Mouse (Mus musculus) cerebellum, postnatal 25 days (tissue): ENCODE measurements around the gene Gramd1b.

ENCODE experiments used
- DNase-seq, 2 experiments: peaks; one replicate each; pipeline ENCODE4 v3.0.0; 2021; ENCODE audit warnings: mixed read lengths in 2 of 2

Gramd1b gene

GRCm38 (mm10) chr9:40531027-40531621, at the start of gene Gramd1b:
Gene Gramd1b, minus strand, starts transcription at chr9:40531383.
- DNase-seq = peak; percentile 80

DNA sequence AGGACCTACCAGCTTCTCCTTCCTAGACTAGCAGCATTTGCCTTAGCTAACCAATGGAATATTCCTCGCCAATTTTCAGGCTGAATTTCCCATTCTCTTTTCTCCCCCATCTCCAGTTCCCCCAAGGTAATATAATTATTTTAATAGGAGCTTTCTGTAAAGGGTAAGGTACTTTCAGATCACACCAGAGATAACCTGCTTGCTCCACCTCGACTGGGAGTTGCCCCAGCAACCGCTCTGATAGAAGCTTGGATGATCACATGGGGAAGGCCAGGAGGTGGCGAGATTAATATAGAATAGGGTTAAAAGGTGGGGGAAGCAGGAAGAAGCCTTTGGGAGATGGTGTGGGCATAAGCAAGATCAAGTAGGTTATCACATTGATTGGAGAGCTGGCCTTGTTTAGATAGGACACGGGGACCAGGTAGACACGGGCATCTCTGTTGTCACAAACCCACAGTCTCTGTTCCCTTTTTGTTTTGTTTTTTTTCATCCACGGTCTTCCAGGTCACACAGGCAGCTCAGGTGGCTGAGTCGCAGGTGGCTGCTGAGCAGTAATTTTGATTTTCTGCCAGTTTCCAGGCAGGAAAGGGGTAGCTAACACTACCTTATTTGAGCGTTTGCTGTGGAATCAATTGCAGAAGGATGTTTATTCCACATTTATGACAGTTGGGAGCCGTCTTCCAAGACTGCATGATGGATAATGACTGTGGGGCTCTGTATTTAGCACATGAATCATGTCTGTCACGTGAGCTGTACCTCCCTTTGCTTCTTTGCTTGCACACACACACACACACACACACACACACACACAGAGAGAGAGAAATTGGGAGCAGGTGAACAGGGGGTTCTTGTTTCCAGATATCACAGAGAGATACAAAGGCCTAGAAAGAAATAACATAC, 47.8 kb upstream of the Gramd1b start:
- DNase-seq = peak; percentile 36 to 46

GRCm38 (mm10) chr9:40577132-40577531, 45.9 kb upstream of the Gramd1b start:
- no peak for DNase-seq

GRCm38 (mm10) chr9:40575053-40575985, 44.1 kb upstream of the Gramd1b start:
- peak; percentile 30 to 31 for DNase-seq

DNA sequence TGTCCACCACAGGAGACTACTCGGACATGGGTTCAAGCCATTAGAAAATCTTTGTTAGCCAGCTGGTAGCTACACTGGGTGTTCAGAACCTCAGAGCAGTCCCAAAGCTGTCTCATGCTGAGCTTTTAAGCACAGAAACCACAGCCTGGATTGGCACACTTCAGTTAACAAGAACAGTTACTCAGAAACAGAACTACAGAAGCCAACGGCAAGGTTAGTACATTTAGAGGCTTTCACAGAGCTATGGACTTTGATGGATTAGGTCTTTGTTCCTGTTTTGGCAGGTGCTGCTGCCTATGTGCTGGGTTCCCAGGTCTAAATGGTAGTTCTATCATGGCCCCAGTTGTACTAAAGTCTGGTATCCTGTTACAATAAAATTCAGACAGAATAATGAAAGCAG, 40.1 kb upstream of the Gramd1b start:
- no peak for DNase-seq

- DNase-seq = no peak
Measured at GRCm38 (mm10) chr9:40568070-40568469, 36.9 kb upstream of the Gramd1b start.

- no peak for DNase-seq
Measured at GRCm38 (mm10) chr9:40563750-40564149, 32.6 kb upstream of the Gramd1b start.

- DNase-seq = no peak
Measured at GRCm38 (mm10) chr9:40559646-40560045, 28.5 kb upstream of the Gramd1b start.

DNA sequence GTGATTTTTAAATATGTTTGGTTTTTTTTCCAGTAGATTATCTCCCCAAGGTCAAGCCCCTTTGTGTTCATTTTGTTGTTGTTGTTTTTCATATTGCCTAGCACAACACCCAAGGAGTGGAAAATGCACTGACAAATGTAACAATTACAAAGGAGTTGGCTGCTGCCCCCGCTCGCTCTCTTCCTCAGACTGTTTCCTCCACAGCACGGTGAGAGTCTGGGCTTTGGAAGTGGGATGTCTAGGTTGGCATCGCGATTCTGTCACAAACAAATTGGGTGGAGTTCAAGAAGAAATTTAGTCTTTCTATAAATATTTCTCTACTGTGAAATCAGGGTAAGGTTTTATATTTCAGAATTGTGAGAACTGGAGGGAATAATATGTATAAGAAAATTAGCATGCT, 26.6 kb upstream of the Gramd1b start:
- no peak for DNase-seq

DNA sequence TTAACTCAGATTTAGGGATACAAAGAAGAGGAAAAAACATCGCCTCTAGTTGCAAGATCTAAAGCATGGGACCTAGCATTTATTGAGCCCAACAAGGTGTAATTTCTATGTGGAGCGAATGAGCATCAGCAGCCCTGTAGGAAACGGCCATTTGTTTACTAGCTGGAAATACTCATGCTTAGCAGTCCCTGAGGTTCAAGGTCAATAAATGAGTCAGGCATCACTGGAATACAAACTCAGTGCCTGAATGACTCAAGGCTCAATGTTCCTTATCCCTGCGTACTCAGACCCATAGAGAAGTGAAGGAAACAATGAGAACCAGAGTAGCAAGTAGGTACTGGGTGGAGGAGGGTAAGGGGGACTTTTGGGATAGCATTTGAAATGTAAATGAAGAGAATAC, 25.2 kb upstream of the Gramd1b start:
- DNase-seq = no peak

DNA sequence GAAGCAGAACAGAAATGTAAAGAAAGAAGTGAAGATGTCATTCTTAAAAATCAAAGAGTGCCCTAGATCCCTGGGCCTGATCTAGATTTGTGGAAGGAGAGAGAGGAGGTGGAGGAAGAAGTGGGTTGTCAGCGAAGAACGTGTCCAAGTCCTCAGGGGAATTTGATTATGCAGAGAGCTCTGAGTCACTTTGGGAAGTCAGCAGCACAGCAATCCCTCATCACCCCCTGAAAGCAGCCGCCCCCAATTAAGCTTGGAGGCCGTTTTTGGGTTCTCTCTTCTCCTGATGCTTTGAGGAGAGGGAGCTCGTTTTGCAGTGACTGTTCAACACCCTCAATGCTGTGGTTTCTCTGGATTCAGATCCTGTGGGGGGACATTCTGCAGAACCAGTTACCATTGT, 24.1 kb upstream of the Gramd1b start:
- DNase-seq = no peak

DNA sequence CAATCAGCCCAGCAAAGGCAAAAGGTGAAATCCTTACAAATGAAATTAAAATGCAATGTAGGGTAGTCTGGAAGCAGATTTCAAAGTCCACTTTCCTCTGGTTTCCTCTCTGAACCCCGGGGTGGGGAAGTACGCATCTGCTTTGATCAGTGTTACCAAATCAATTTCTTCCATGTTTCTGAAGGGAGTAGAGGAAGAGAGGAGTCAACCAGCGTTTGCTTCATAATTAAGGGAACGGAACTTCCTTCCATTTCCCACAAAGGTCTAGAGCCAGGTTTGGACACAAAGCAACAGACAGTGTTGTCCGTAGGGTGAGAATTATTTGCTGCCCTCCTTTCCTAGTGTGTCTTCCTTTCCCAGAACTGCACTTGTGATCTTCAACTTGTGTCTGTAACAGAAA, 16.7 kb upstream of the Gramd1b start:
- DNase-seq = no peak

GRCm38 (mm10) chr9:40545193-40545592, 14.0 kb upstream of the Gramd1b start:
- no peak for DNase-seq

DNA sequence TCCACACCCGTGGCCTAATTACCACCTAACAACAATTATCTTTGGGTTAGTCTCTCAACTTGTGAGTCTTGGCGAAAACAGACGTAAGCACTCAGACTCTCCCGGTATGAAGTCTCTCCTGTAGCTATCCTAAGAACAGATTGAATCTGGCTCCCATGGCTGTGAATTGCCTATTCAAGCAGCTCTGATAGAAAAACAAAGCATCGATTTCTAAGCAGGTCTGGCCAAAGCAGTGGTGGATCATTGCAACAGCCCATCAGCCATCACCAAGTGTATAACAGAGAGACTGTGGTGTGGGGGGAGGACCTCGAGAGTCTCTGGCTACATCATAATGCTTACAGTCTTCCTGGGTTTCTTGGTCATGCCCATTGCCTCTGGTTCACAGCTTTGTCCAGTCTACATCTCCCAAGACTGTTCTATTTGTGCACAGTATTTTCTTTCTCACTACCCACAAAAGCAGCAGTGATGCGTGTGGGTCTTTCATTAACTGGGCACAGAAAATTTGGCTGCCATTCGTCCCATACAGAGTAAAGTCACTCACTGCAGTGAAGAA, 8.5 kb upstream of the Gramd1b start:
- DNase-seq = no peak

- peak; percentile 99 for DNase-seq
Measured at GRCm38 (mm10) chr9:40537708-40538105, 6.5 kb upstream of the Gramd1b start.

DNA sequence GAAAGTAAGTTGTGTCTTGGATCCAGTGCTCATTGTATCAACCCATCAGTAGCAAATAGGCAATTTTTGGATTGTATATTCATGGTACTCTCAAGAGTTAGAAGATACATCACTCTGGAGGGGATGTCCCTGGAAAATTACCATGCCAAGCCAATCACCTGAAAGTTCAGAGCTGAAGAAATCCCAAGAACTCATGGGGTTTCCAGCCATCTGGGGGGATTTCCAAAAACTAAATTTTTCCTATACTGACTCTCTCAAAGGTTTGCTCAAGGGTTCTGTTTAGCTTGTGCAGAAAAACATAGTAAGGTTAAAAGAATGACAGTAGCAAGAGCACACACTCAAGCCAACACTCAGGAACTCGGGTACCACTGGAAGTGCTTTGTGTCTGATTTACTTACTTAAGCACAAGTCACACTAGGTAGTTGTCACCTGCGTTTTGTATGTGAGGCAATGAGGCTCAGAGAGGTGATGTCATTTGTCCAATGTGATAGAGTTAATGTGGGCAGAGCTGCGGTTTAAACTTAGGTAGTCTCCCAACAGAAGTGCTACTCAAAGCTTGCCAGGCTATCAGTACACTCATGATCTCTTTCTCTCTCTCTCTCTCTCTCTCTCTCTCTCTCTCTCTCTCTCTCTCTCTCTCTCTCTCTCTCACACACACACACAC, 6.0 kb upstream of the Gramd1b start:
- no peak for DNase-seq

GRCm38 (mm10) chr9:40530536-40530935, 647 bp downstream of the Gramd1b start:
- peak in 1 of 2 experiments; percentile 35 for DNase-seq

- DNase-seq = no peak
Measured at GRCm38 (mm10) chr9:40528733-40529132, 2.5 kb downstream of the Gramd1b start.

DNA sequence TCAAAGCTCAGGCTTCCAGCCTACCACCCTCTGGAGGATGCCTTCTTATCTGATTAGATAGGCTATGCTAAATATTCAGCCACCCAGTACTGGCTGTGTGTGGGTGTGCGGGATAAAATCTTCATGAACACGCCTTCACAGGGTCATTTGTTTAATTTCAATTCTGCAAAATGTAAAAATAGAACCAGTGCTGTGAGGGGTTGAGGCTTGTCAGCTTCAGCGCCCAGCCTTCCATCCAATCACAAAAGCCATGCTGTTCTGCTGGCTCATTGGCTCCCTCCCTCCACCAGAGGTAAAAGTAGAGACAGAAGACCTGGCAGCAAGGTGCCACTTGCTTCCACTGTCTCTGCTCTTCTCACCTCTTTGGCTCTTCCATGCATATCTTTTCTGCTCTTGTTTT, 4.3 kb downstream of the Gramd1b start:
- DNase-seq = no peak

DNA sequence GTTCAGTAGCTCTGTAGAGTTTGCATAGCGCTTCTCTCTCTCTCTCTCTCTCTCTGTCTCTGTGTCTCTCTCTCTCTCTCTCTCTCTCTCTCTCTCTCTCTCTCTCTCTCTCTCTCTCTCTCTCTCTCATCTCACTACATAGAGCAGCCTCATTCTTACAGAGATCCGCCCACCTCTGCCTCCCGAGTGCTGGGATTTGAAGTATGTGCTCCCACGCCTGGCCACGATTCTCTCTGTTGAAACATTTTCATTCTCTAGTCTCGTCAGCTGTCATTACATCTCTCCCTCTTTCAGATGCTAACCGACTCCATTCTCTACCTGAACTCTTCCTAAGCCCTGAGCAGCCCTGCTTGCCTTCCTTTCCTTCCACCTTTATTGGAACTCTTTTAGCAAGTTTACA, 9.0 kb downstream of the Gramd1b start:
- DNase-seq = no peak

GRCm38 (mm10) chr9:40521097-40521496, 10.1 kb downstream of the Gramd1b start:
- DNase-seq = no peak

GRCm38 (mm10) chr9:40519294-40519693, 11.9 kb downstream of the Gramd1b start:
- no peak for DNase-seq
